Mouse (Mus musculus) E14TG2a.4 (cell line): ENCODE results near the gene Inpp4b.

Source experiments
- H3K27me3 ChIP-seq: 2 replicates; pipeline ENCODE4 v1.6.1; 2014; ENCODE audit warnings: low read length, control low read depth; ENCODE audit not compliant: insufficient read depth
- H3K36me3 ChIP-seq: 2 replicates; pipeline ENCODE4 v1.6.1; 2014; ENCODE audit warnings: low read length, control low read depth; ENCODE audit not compliant: insufficient read depth
- H3K4me1 ChIP-seq: replicated peaks from 2 replicates; pipeline ENCODE4 v1.6.1; 2014; ENCODE audit warnings: low read depth, low read length, control low read depth
- H3K4me3 ChIP-seq: replicated peaks from 2 replicates; pipeline ENCODE4 v1.5.1; 2014; ENCODE audit warnings: mild to moderate bottlenecking, low read length
- H3K9me3 ChIP-seq: 2 replicates; pipeline ENCODE4 v1.6.1; 2014; ENCODE audit warnings: low read length, control low read depth
- CTCF ChIP-seq: conservative IDR thresholded peaks from 2 replicates; pipeline ENCODE4 v1.5.1; 2014; ENCODE audit warnings: low read length
- NANOG ChIP-seq: IDR thresholded peaks from 2 replicates; pipeline ENCODE4 v1.6.1; 2014; ENCODE audit warnings: borderline replicate concordance, low read length, mixed read lengths
- POU5F1 ChIP-seq: IDR thresholded peaks from 2 replicates; pipeline ENCODE4 v1.6.1; 2014; ENCODE audit warnings: low read length, borderline replicate concordance

Gene Inpp4b

GRCm38 (mm10) chr8:82157928-82158327 is 815.6 kb downstream of the Inpp4b start:
- Histone ChIP-seq H3K4me1 (no peaks in the 10 kb centered on the region), H3K36me3 (no peaks in the 10 kb centered on the region), H3K9me3 (peaks cover 13% of the 10 kb centered on the region), H3K27me3 (no peaks in the 10 kb centered on the region), H3K4me3 (no peak overlapping the region)
- TF ChIP-seq CTCF (no peak), POU5F1 (no peak), NANOG (no peak)
